15 mouse cellular contexts compared by ENCODE assay signal in the genomic region with DNA sequence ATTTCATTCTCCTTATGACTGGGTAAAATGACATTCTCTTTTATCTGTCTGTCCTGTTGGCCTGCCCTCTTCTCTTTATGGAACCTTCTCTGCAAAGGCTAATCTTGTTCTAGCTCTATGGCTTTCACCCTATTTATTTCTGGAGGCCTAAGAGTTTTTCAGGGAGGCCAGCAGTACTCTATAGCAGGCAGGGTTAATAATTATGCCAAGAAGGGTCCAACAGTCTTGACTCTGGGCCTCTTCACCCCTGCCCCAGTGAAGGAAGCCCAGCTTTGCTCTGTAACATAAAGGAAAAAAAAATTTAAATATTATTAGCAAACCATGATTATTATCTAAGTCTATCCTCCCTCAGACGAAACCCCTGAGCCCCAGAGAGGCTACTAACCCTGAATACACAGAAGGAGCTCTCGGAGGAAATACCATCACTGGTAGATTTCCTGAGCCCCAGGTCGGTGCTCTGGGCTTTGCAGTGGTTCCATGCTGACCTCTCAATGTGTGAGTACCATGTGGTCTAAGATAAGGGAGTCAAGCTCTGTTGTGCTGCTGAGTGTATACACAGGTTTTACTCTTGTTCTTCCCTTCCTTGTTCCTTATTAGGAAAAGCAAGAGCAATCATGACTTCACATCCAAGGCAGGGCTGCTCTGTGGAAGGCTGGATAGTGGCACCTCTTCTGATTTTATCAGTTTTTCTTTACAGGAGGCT. TPM values are rescaled to one million over a fixed set of nuclear protein-coding genes. Genes with fewer than 3 reads are reported as not detected.
A peak's percentile ranks its signal among the peaks of the same experiment; 100 is the strongest.
DNase-seq lines count a peak whose midpoint lies in the region; ATAC-seq and TF ChIP-seq lines count a peak whose summit lies in the region.
"Had no signal": no experiment of that assay in that cellular context is flagged by ENCODE, and none has a peak within 500 bp of the region (broad histone marks: within the 10 kb centered on the region; RNA-seq: fewer than 3 reads in every experiment).

No protein-coding gene starts in this region.

- H3K27ac ChIP-seq in neural tube, embryonic 11.5 days (ENCODE audit: low read depth, low read length): peak overlapping the region; percentile 76
- H3K27ac ChIP-seq in hindbrain, embryonic 16.5 days (ENCODE audit: low read depth, low read length): peak overlapping the region; percentile 86
- peak overlapping the region; percentile 92 for H3K27ac ChIP-seq in midbrain, embryonic 14.5 days (replicated peaks; ENCODE audit: low read depth, low read length)
- peak overlapping the region; percentile 63 for H3K27ac ChIP-seq in stomach, postnatal 0 days (replicated peaks)

- no peak for TF ChIP-seq CTCF in stomach, postnatal 0 days (IDR thresholded peaks at IDR 0.05; ENCODE audit: low read depth)

- H3K4me3 ChIP-seq in neural tube, embryonic 11.5 days (ENCODE audit: low read depth, low read length): no peak overlapping the region
- no peak overlapping the region for H3K4me3 ChIP-seq in hindbrain, embryonic 16.5 days (ENCODE audit: low read length)
- no peak overlapping the region for H3K4me3 ChIP-seq in midbrain, embryonic 14.5 days (replicated peaks; ENCODE audit: low read depth, low read length)
- H3K4me3 ChIP-seq in stomach, postnatal 0 days (ENCODE audit: low read depth, low read length): no peak overlapping the region
- H3K4me3 ChIP-seq: erythroblast, embryonic 14.5 days had no signal

- no peaks in the 10 kb centered on the region for H3K9me3 ChIP-seq in neural tube, embryonic 11.5 days (ENCODE audit: control insufficient read depth, low read length)
- no peaks in the 10 kb centered on the region for H3K9me3 ChIP-seq in hindbrain, embryonic 16.5 days (ENCODE audit: control insufficient read depth, low read length)
- no peaks in the 10 kb centered on the region for H3K9me3 ChIP-seq in midbrain, embryonic 14.5 days (ENCODE audit: control insufficient read depth, low read length)
- H3K9me3 ChIP-seq in stomach, postnatal 0 days (ENCODE audit: control insufficient read depth, low read length): no peaks in the 10 kb centered on the region

- no peak for DNase-seq in neural tube, embryonic 11.5 days (ENCODE audit: low spot score)
- DNase-seq in neural tube, embryonic 10.5 days (ENCODE audit: extremely low spot score, low spot score): no peak
- peak; percentile 13 for DNase-seq in midbrain, embryonic 14.5 days
- DNase-seq in stomach, postnatal 0 days (ENCODE audit: low spot score): peak; percentile 45
- no peak for DNase-seq in spleen, postnatal 14 days (ENCODE audit: low spot score in 2 of 2)
- no peak for DNase-seq in cerebellum, postnatal 36 days
- DNase-seq in spleen, adult 18-20 months: no peak
- DNase-seq: cerebellum, adult 18-20 months; heart, postnatal 10 days; kidney, adult 9 months; lung, postnatal 14 days; thymus, postnatal 36 days had no signal

- WGBS in neural tube, embryonic 11.5 days: 75% methylated on average over 3 of the region's 3 CpGs
- 58% methylated on average over 3 of the region's 3 CpGs for WGBS in hindbrain, embryonic 16.5 days
- WGBS in midbrain, embryonic 14.5 days: 57% methylated on average over 3 of the region's 3 CpGs
- WGBS in stomach, postnatal 0 days: 47% methylated on average over 3 of the region's 3 CpGs

- peaks cover 17% of the 10 kb centered on the region for H3K4me1 ChIP-seq in neural tube, embryonic 11.5 days (ENCODE audit: control insufficient read depth, insufficient read depth, low read length)
- peaks cover 14% of the 10 kb centered on the region for H3K4me1 ChIP-seq in hindbrain, embryonic 16.5 days (ENCODE audit: control insufficient read depth, insufficient read depth, low read depth, low read length)
- H3K4me1 ChIP-seq in midbrain, embryonic 14.5 days (ENCODE audit: control insufficient read depth, insufficient read depth, low read length): peaks cover 24% of the 10 kb centered on the region
- peaks cover 5% of the 10 kb centered on the region; the same call in 1 of the 2 replicates for H3K4me1 ChIP-seq in stomach, postnatal 0 days (replicated peaks; ENCODE audit: control insufficient read depth, insufficient read depth)

- no peak for ATAC-seq in neural tube, embryonic 11.5 days (ENCODE audit: insufficient read depth, low FRiP score, low TSS enrichment)
- ATAC-seq in hindbrain, embryonic 16.5 days: no peak
- ATAC-seq in midbrain, embryonic 14.5 days (ENCODE audit: low FRiP score, low TSS enrichment): no peak
- peak; percentile 82 for ATAC-seq in stomach, postnatal 0 days (ENCODE audit: low FRiP score, low TSS enrichment)

- no peak overlapping the region for H3K9ac ChIP-seq in neural tube, embryonic 11.5 days (ENCODE audit: low read length)
- no peak overlapping the region for H3K9ac ChIP-seq in hindbrain, embryonic 16.5 days (ENCODE audit: low read depth, low read length)
- no peak overlapping the region; the same call in 1 of the 2 replicates for H3K9ac ChIP-seq in midbrain, embryonic 14.5 days (replicated peaks; ENCODE audit: low read length)
- H3K9ac ChIP-seq in stomach, postnatal 0 days (ENCODE audit: low read length): no peak overlapping the region

- no peaks in the 10 kb centered on the region for H3K36me3 ChIP-seq in neural tube, embryonic 11.5 days (ENCODE audit: control insufficient read depth, insufficient read depth, low read length)
- H3K36me3 ChIP-seq in hindbrain, embryonic 16.5 days (ENCODE audit: control insufficient read depth, insufficient read depth, low read length): no peaks in the 10 kb centered on the region
- H3K36me3 ChIP-seq in midbrain, embryonic 14.5 days (ENCODE audit: control insufficient read depth, insufficient read depth, low read length): no peaks in the 10 kb centered on the region
- H3K36me3 ChIP-seq in stomach, postnatal 0 days (ENCODE audit: control insufficient read depth, insufficient read depth, low read length): no peaks in the 10 kb centered on the region

- no peaks in the 10 kb centered on the region for H3K27me3 ChIP-seq in neural tube, embryonic 11.5 days (ENCODE audit: control insufficient read depth, insufficient read depth, low read length)
- H3K27me3 ChIP-seq in hindbrain, embryonic 16.5 days (replicated peaks; ENCODE audit: control insufficient read depth, insufficient read depth, low read length): no peaks in the 10 kb centered on the region
- no peaks in the 10 kb centered on the region for H3K27me3 ChIP-seq in midbrain, embryonic 14.5 days (ENCODE audit: control insufficient read depth, insufficient read depth, low read length)
- H3K27me3 ChIP-seq in stomach, postnatal 0 days (ENCODE audit: control insufficient read depth, insufficient read depth, low read length): no peaks in the 10 kb centered on the region

- H3K4me2 ChIP-seq in neural tube, embryonic 11.5 days (ENCODE audit: low read depth): no peak overlapping the region
- no peak overlapping the region for H3K4me2 ChIP-seq in hindbrain, embryonic 16.5 days (ENCODE audit: low read length)
- H3K4me2 ChIP-seq in midbrain, embryonic 14.5 days (ENCODE audit: low read length): peak overlapping the region; percentile 83
- H3K4me2 ChIP-seq in stomach, postnatal 0 days (replicated peaks; ENCODE audit: low read depth): no peak overlapping the region
- H3K4me2 ChIP-seq: liver, embryonic 11.5 days had no signal

- no peak for TF ChIP-seq EP300 in stomach, postnatal 0 days (optimal IDR thresholded peaks at IDR 0.05)

RNA-seq across cellular contexts. Expression of a gene that starts 1.6 kb away (rescaled TPM):
- polyA plus RNA-seq in neural tube, embryonic 11.5 days (2014; fragmentation: Nextera tagmentation; extraction: Ambion mirVana): 20.9 and 24.4 TPM in 2 replicates
- 22.9 and 23.9 TPM in 2 replicates for polyA plus RNA-seq in hindbrain, embryonic 16.5 days (2015; fragmentation: Nextera tagmentation; extraction: Ambion mirVana)
- 27.2 and 35.2 TPM in 2 replicates for polyA plus RNA-seq in midbrain, embryonic 14.5 days (2014; fragmentation: Nextera tagmentation; extraction: Ambion mirVana)
- polyA plus RNA-seq in stomach, postnatal 0 days (2015; fragmentation: Nextera tagmentation; extraction: Ambion mirVana): 0.65 and 0.76 TPM in 2 replicates
- polyA plus RNA-seq: erythroblast, embryonic 14.5 days had no signal

Comparison
In these comparisons a context has a peak if more than half of its experiments do, and no peak if none do; other contexts are left out.
1. DNase-seq: peak in midbrain, embryonic 14.5 days (single experiment) and stomach, postnatal 0 days (single experiment); none in neural tube, embryonic 11.5 days (single experiment), neural tube, embryonic 10.5 days (single experiment), spleen, postnatal 14 days (0 of 2), cerebellum, postnatal 36 days (0 of 2) and spleen, adult 18-20 months (0 of 2).
2. RNA of a gene that starts 1.6 kb away (polyA plus RNA-seq): 27.2 to 35.2 TPM in midbrain, embryonic 14.5 days, 20.9 to 24.4 TPM in neural tube, embryonic 11.5 days and 22.9 to 23.9 TPM in hindbrain, embryonic 16.5 days; 0.65 to 0.76 TPM in stomach, postnatal 0 days; every median in the first group is over 10 times any median in the second.
3. Peak in every context shown above with its lines, with median percentiles within 50 percentile points of each other: H3K27ac ChIP-seq.